Mouse (Mus musculus) left cerebral cortex, adult 8-10 months (tissue): ENCODE results near the gene B3galt2. TPM values are rescaled to one million over a fixed set of nuclear protein-coding genes. Genes with fewer than 3 reads are reported as not detected.
"Not testable (repeated sequence)": the region's sequence is repeated elsewhere in the genome, so short reads cannot be mapped to it uniquely, and the experiment has no call there.

Experiments used
- DNase-seq, 2 experiments: peaks; one replicate each; pipeline ENCODE4 v3.0.0; 2022; ENCODE audit warnings: low spot score in 2 of 2
- total RNA-seq, 4 experiments: library from RNA; stranded (reverse); gene quantifications; 2 replicates each; pipeline ENCODE4 v1.2.4; 2022

The B3galt2 gene
- 10 to 100 TPM; 15.1 to 19.3 (median 17.1) TPM for total RNA-seq

DNA sequence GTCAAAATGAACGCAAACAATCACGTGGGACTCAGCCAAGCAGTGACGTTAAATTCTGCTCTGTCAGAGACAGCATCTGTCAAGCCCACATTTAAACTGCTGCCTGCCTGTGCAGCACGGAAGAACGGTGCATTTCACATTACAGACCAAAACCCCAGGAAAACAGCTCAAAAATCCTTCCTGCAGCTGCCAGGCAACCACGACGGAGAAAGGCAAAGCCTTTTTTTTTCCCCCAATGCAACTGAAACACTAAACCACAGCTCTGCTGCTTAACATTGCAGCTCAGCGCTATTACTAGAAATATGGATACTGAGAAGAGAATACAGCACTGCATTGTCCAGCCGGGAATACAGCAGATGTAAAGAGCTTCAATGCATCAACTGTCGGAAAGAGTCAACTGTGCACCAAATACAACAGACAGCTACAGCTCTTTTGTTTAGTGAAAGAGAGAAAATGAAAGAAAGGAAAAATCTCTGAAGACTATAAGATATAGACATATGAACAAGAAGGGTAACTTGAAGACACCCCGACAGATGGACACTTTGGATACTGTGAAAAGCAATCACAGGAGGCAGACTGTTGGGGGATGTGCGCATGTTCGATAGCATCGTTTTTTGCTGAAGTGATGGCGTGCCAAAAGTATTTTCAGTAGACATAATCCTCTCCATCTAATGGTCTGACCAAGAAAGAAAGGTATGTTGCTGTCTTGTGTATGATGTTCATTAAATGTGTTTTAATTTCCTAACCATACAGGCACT, at the start of gene B3galt2:
B3galt2 (plus strand) TSS at position 15 of the 758 bp plus-strand sequence.
- DNase-seq: peak; percentile 60 to 65

- no peak for DNase-seq
Measured at GRCm38 (mm10) chr1:143596864-143597263, 43.6 kb upstream of the B3galt2 start.

- no peak for DNase-seq
Measured at GRCm38 (mm10) chr1:143608911-143609310, 31.6 kb upstream of the B3galt2 start.

- no peak for DNase-seq
Measured at GRCm38 (mm10) chr1:143612901-143613300, 27.6 kb upstream of the B3galt2 start.

DNA sequence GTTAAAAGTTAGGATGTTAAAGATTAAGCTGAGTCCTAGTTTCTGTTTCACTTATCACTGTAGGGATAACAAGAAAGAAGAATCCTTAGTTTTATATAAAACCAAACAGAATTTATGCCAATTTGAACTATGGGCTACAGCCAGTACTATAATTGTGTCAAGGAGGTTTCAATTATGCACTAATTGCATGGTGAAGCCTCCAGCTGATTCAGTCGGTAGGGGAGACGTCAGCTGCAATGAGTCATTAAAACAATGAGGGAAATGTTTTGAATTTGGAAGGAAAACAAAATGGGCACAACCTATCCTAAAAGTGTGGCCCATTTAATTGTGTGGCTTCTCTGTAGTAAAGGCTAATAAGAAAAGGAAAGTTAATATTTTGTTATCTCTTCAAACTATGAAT, 20.7 kb upstream of the B3galt2 start:
- no peak for DNase-seq

DNA sequence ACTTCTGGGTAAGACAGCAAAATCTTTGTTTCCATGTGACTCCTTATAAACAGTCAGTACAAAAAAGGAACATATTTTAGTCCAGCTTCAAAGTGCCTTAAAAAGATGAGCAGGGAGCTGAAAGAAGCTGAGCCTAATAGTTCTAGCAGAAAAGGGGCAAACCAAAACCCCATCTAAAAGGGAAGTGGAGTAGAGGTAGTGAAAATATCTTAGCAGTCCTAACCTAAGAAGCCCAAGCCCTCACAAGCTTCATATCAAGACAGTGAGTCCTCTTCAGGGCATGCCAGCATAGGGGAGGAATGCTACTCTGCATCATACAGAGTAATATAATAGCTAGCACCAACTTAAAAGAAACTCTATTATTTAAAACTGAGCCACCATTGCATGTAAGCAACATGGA, 18.5 kb upstream of the B3galt2 start:
- no peak for DNase-seq

DNA sequence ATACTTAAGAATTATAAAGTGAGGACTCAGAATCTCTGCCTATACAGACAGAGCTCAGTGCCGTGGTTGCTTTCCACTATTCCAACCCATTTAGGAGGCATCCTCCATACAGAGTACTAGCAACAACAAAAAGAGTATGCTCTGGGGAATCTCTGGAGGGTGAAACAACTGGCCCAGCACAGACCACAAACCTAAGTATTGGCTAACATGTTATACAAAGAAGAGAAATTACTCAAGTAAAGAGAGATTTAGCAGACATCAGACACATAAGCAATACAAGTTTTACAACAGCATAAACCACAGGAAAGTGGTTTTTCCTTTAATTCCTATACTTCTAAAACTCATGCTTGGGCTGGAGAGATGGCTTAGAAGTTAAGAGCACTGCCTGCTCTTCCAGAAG, 17.8 kb upstream of the B3galt2 start:
- DNase-seq: no peak

- no peak for DNase-seq
Measured at GRCm38 (mm10) chr1:143631337-143631736, 9.1 kb upstream of the B3galt2 start.

- no peak for DNase-seq
Measured at GRCm38 (mm10) chr1:143632361-143632760, 8.1 kb upstream of the B3galt2 start.

- no peak for DNase-seq
Measured at GRCm38 (mm10) chr1:143632854-143633587, 7.4 kb upstream of the B3galt2 start.

DNA sequence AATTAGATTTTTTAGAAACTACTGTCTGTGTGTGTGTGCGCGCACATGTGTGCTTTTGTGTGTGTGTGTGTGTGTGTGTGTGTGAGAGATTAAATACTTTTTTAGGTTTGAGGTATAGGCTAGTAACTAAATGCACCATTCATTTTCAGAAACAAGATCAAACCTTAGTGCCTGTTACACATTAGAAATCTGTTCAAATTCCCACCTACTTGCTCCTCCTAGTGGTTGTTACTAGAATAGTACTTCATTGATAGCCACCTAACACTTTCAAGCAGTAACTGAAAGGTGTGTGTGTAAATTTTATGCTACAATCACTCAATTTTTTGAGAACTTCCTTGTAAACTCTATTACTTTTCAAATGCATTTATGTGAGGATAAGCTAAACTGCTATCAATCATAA, 3.8 kb downstream of the B3galt2 start:
- no peak for DNase-seq

- no peak for DNase-seq
Measured at GRCm38 (mm10) chr1:143645386-143645785, 4.9 kb downstream of the B3galt2 start.

DNA sequence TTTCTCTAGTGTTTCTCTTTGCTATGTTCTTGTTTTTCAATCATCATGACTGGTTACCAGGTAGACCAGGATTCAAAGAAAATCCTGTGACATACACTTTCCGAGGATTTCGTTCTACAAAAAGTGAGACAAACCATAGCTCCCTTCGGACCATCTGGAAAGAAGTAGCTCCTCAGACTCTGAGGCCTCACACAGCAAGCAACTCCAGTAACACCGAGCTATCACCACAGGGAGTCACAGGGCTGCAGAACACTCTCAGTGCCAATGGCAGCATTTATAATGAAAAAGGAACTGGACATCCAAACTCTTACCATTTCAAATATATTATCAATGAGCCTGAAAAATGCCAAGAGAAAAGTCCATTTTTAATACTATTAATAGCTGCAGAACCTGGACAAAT, 5.8 kb downstream of the B3galt2 start:
- DNase-seq: no peak

GRCm38 (mm10) chr1:143650317-143650716, 9.9 kb downstream of the B3galt2 start:
- no peak for DNase-seq

DNA sequence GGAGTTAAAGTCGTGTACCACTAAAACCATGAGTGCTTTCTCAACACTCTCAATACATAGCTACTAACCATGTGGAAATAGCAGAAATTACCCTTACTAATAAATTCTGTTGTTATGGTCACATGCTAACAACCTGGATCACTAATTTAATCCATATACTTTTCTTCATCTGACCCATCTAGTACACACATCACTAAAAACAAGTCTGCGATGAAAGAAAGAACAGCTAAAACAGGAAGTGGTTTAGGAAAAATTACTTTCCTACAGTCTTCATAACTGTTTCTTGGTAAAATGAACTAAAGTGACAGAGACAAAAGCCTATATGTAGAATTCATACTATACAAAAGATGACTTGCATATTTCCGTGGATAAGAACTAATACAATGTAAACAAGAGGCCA, 13.2 kb downstream of the B3galt2 start:
- DNase-seq: no peak

- no peak for DNase-seq
Measured at GRCm38 (mm10) chr1:143663197-143663596, 22.7 kb downstream of the B3galt2 start.

- not testable (repeated sequence) for DNase-seq
Measured at GRCm38 (mm10) chr1:143664786-143665185, 24.3 kb downstream of the B3galt2 start.

GRCm38 (mm10) chr1:143675734-143676361, 35.4 kb downstream of the B3galt2 start:
- no peak for DNase-seq

- no peak for DNase-seq
Measured at GRCm38 (mm10) chr1:143681108-143681507, 40.6 kb downstream of the B3galt2 start.

DNA sequence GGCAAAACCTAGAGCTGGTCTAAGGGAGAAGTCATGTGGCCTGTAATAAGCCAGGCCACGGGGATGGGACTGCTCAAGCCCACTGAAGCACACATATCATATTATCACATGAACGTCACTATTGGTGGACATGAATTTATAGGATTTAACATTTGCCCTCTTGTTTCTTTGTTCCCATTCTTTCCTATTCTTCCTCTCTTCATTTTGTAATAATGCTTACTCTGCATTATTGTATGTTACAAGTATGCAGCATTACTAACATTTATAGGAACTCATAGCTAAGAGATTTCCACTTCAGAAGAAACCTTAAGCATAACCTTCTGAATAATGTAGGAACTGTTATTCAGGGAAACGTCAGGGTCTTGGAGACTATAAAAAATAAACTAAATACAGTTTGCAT, 44.4 kb downstream of the B3galt2 start:
- DNase-seq: no peak

DNA sequence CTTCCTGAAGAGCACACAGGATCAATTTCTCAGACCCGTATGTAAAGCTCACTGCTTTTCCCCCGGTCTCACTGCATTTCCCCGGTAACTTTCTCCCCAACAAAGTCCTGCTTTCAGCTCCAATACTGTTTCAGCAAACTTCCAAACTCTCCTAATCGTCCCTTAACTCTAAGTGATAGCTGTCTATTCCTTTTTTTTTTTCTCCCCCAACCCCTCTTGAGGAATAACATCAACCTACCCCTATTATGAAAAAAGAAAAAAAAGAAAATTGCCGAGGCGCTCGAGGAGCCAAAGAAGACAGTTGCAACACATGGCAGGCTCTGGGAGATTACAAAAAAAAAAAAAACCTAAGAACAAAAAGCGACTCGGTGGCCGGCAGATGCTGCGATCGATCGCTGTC, 61.3 kb downstream of the B3galt2 start:
- DNase-seq: no peak

- DNase-seq: peak; percentile 12 to 32
Measured at GRCm38 (mm10) chr1:143702141-143702740, 61.8 kb downstream of the B3galt2 start.
